Mouse (Mus musculus): ENCODE data around the gene 4930426L09Rik. TPM values are rescaled to one million over a fixed set of nuclear protein-coding genes. Genes with fewer than 3 reads are reported as not detected.
A peak's percentile ranks its signal among the peaks of the same experiment; 100 is the strongest.
"Not testable (repeated sequence)": the region's sequence is repeated elsewhere in the genome, so short reads cannot be mapped to it uniquely, and the experiment has no call there.

The 4930426L09Rik gene
- total and polyA plus RNA-seq, 3 experiments = 0.18 TPM; not detected in 2

- Histone ChIP-seq H3K4me3 (peak overlapping the region; percentile 74), H3K36me3 (ENCODE audit: control insufficient read depth, insufficient read depth, low read length) (no peaks in the 10 kb centered on the region), H3K79me2 (replicated peaks; ENCODE audit: control insufficient read depth, insufficient read depth, low read length) (no peaks in the 10 kb centered on the region; the same call in 1 of the 2 replicates), H3K27ac (peak overlapping the region; percentile 87; the same call in 1 of the 2 replicates), H3K9ac (ENCODE audit: low read depth, low read length) (peak overlapping the region; percentile 47), H3K27me3 (ENCODE audit: control insufficient read depth, insufficient read depth, low read length) (no peaks in the 10 kb centered on the region), H3K4me1 (ENCODE audit: control insufficient read depth, insufficient read depth, low read length) (peaks cover 4% of the 10 kb centered on the region)
- TF ChIP-seq EP300 (IDR thresholded peaks at IDR 0.05; ENCODE audit: insufficient read depth, low read depth, low read length) = no peak
- TF ChIP-seq CTCF (IDR thresholded peaks at IDR 0.05) = no peak
- TF ChIP-seq POLR2A (IDR thresholded peaks at IDR 0.05; ENCODE audit: insufficient read depth, low read depth, low read length) = no peak
- peak; percentile 49 to 59 for DNase-seq
- intact Hi-C loops (cut with DNase I) = loop anchor here (1.0 to 10.0 kb wide), 8 partner anchors 54 to 942 kb away; partner anchors contain the start of genes Bmi1, Mllt10 and Spag6
- WGBS = 1% methylated on average over 25 of the region's 25 CpGs
Observed at GRCm38 (mm10) chr2:18996451-18997211, 1.5 kb upstream of the 4930426L09Rik start.

GRCm38 (mm10) chr2:18997387-18997971 is 664 bp upstream of the 4930426L09Rik start:
- Histone ChIP-seq H3K27me3 (ENCODE audit: control insufficient read depth, insufficient read depth, low read length) (no peaks in the 10 kb centered on the region), H3K4me1 (ENCODE audit: control insufficient read depth, insufficient read depth, low read length) (peaks cover 4% of the 10 kb centered on the region), H3K79me2 (replicated peaks; ENCODE audit: control insufficient read depth, insufficient read depth, low read length) (no peaks in the 10 kb centered on the region), H3K36me3 (ENCODE audit: control insufficient read depth, insufficient read depth, low read length) (no peaks in the 10 kb centered on the region), H3K4me3 (peak overlapping the region; percentile 74), H3K27ac (peak overlapping the region; percentile 87), H3K9ac (ENCODE audit: low read depth, low read length) (peak overlapping the region; percentile 88)
- DNase-seq = peak in 1 of 2 experiments; percentile 77
- WGBS = 1% methylated on average over 46 of the region's 46 CpGs
- TF ChIP-seq CTCF (IDR thresholded peaks at IDR 0.05) (no peak), EP300 (IDR thresholded peaks at IDR 0.05; ENCODE audit: insufficient read depth, low read depth, low read length) (no peak)
- intact Hi-C loops (cut with DNase I) = loop anchor here (1.0 to 10.0 kb wide), 8 partner anchors 55 to 943 kb away; partner anchors contain the start of genes Bmi1, Mllt10 and Spag6

GRCm38 (mm10) chr2:18999395-18999794 is 1.3 kb downstream of the 4930426L09Rik start:
- H3K4me3 ChIP-seq = no peak overlapping the region
- H3K36me3 ChIP-seq (ENCODE audit: control insufficient read depth, insufficient read depth, low read length) = no peaks in the 10 kb centered on the region
- no peak overlapping the region for H3K9ac ChIP-seq (ENCODE audit: low read depth, low read length)
- no peak for TF ChIP-seq EP300 (IDR thresholded peaks at IDR 0.05; ENCODE audit: insufficient read depth, low read depth, low read length)
- no peak for TF ChIP-seq CTCF (IDR thresholded peaks at IDR 0.05)
- TF ChIP-seq POLR2A (IDR thresholded peaks at IDR 0.05; ENCODE audit: insufficient read depth, low read depth, low read length) = no peak
- DNase-seq = no peak
- 96% methylated on average over 2 of the region's 2 CpGs for WGBS
- no peak overlapping the region for H3K27ac ChIP-seq
- no peaks in the 10 kb centered on the region for H3K27me3 ChIP-seq (ENCODE audit: control insufficient read depth, insufficient read depth, low read length)
- intact Hi-C loops (cut with DNase I) = loop anchor here (2.0 to 10.0 kb wide), 8 partner anchors 57 to 945 kb away; partner anchors contain the start of genes Bmi1, Mllt10 and Spag6
- no peaks in the 10 kb centered on the region for H3K79me2 ChIP-seq (replicated peaks; ENCODE audit: control insufficient read depth, insufficient read depth, low read length)
- H3K4me1 ChIP-seq (ENCODE audit: control insufficient read depth, insufficient read depth, low read length) = no peaks in the 10 kb centered on the region

DNA sequence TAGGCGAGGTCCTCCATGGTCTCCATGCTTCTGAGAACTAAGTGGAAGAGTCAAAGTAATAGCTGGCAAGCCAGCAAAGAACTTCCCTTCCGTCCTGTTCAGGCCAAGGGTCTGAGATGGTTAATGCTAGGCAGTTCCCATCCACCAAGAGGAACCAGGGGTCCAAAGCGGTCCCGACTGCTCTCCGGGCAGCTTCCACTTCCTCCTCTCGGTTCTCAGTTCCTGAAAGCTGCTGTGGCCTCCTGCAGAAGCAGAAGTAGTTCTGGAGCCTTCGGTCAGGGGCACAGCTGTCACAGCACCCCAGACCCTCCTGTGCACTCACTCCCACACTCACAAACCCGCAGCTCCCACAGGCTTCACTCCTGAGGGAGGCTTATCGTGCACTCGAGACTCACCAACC is 6.7 kb downstream of the 4930426L09Rik start:
- Histone ChIP-seq H3K4me1 (ENCODE audit: control insufficient read depth, insufficient read depth, low read length) (no peaks in the 10 kb centered on the region), H3K79me2 (replicated peaks; ENCODE audit: control insufficient read depth, insufficient read depth, low read length) (no peaks in the 10 kb centered on the region), H3K27ac (no peak overlapping the region), H3K9ac (ENCODE audit: low read depth, low read length) (no peak overlapping the region), H3K4me3 (no peak overlapping the region), H3K36me3 (ENCODE audit: control insufficient read depth, insufficient read depth, low read length) (no peaks in the 10 kb centered on the region), H3K27me3 (ENCODE audit: control insufficient read depth, insufficient read depth, low read length) (no peaks in the 10 kb centered on the region)
- peak in 1 of 2 experiments; percentile 70 for DNase-seq
- intact Hi-C loops (cut with DNase I) = no loop called here
- TF ChIP-seq POLR2A (IDR thresholded peaks at IDR 0.05; ENCODE audit: insufficient read depth, low read depth, low read length) (0 out of 2 replicates have a peak, but pooled peaks have one; percentile 25), EP300 (IDR thresholded peaks at IDR 0.05; ENCODE audit: insufficient read depth, low read depth, low read length) (no peak), CTCF (IDR thresholded peaks at IDR 0.05) (no peak)
- WGBS = 56% methylated on average over 10 of the region's 10 CpGs

- Histone ChIP-seq H3K27me3 (ENCODE audit: control insufficient read depth, insufficient read depth, low read length) (no peaks in the 10 kb centered on the region), H3K27ac (no peak overlapping the region), H3K4me1 (ENCODE audit: control insufficient read depth, insufficient read depth, low read length) (no peaks in the 10 kb centered on the region), H3K9ac (ENCODE audit: low read depth, low read length) (no peak overlapping the region), H3K4me3 (no peak overlapping the region), H3K79me2 (replicated peaks; ENCODE audit: control insufficient read depth, insufficient read depth, low read length) (no peaks in the 10 kb centered on the region), H3K36me3 (ENCODE audit: control insufficient read depth, insufficient read depth, low read length) (no peaks in the 10 kb centered on the region)
- intact Hi-C loops (cut with DNase I) = no loop called here
- 90% methylated on average over 7 of the region's 7 CpGs for WGBS
- DNase-seq = no peak
- TF ChIP-seq EP300 (IDR thresholded peaks at IDR 0.05; ENCODE audit: insufficient read depth, low read depth, low read length) (no peak), POLR2A (IDR thresholded peaks at IDR 0.05; ENCODE audit: insufficient read depth, low read depth, low read length) (no peak), CTCF (IDR thresholded peaks at IDR 0.05) (no peak)
Observed at GRCm38 (mm10) chr2:19006124-19006523, 8.0 kb downstream of the 4930426L09Rik start.

- no peaks in the 10 kb centered on the region for H3K79me2 ChIP-seq (replicated peaks; ENCODE audit: control insufficient read depth, insufficient read depth, low read length)
- TF ChIP-seq POLR2A (IDR thresholded peaks at IDR 0.05; ENCODE audit: insufficient read depth, low read depth, low read length) = no peak
- H3K4me1 ChIP-seq (ENCODE audit: control insufficient read depth, insufficient read depth, low read length) = no peaks in the 10 kb centered on the region
- WGBS = 80% methylated on average over 4 of the region's 4 CpGs
- no peak overlapping the region for H3K4me3 ChIP-seq
- H3K9ac ChIP-seq (ENCODE audit: low read depth, low read length) = no peak overlapping the region
- DNase-seq = no peak
- intact Hi-C loops (cut with DNase I) = no loop called here
- no peaks in the 10 kb centered on the region for H3K27me3 ChIP-seq (ENCODE audit: control insufficient read depth, insufficient read depth, low read length)
- H3K27ac ChIP-seq = no peak overlapping the region
- H3K36me3 ChIP-seq (ENCODE audit: control insufficient read depth, insufficient read depth, low read length) = no peaks in the 10 kb centered on the region
Observed at GRCm38 (mm10) chr2:19007580-19007979, 9.4 kb downstream of the 4930426L09Rik start.

DNA sequence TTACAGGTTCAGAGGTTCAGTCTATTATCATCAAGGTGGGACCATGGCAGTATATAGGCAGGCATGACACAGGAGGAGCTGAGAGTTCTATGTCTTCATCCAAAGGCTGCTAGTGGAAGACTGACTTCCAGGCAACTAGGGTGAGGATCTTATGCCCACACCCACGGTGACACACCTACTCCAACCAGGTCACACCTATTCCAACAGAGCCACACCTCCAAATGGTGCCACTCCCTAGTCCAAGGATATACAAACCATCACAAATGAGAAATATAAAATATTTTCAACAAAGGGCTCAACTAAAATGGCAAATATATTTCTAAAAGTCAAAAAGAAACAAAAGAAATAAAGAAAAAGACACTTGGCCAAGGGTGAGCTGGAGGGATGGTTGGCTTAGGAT is 12.4 kb downstream of the 4930426L09Rik start:
- intact Hi-C loops (cut with DNase I); H3K36me3 ChIP-seq (ENCODE audit: control insufficient read depth, insufficient read depth, low read length); H3K9ac ChIP-seq (ENCODE audit: low read depth, low read length); H3K79me2 ChIP-seq (replicated peaks; ENCODE audit: control insufficient read depth, insufficient read depth, low read length); H3K27me3 ChIP-seq (ENCODE audit: control insufficient read depth, insufficient read depth, low read length); H3K4me1 ChIP-seq (ENCODE audit: control insufficient read depth, insufficient read depth, low read length); H3K27ac ChIP-seq; DNase-seq; H3K4me3 ChIP-seq: not testable (repeated sequence)
- 63% methylated on average over 1 of the region's 1 CpGs for WGBS

All from heart, adult 2 months (tissue).